Mouse (Mus musculus): ENCODE results near the gene Gm4791.

Gm4791 gene

GRCm38 (mm10) chr9:46998338-46998791 lies at the start of gene Gm4791:
Gene Gm4791, plus strand, starts transcription at chr9:46998741.
- no peak for DNase-seq

- peak; percentile 7 to 12 for DNase-seq
Measured at GRCm38 (mm10) chr9:46956286-46956685, 42.3 kb upstream of the Gm4791 start.

- peak in 1 of 2 experiments; percentile 3 for DNase-seq
Measured at GRCm38 (mm10) chr9:46957420-46957950, 41.1 kb upstream of the Gm4791 start.

- DNase-seq = no peak
Measured at GRCm38 (mm10) chr9:46966028-46966427, 32.5 kb upstream of the Gm4791 start.

- DNase-seq = no peak
Measured at GRCm38 (mm10) chr9:46968970-46969369, 29.6 kb upstream of the Gm4791 start.

GRCm38 (mm10) chr9:46969406-46969805 lies 29.1 kb upstream of the Gm4791 start:
- no peak for DNase-seq

- DNase-seq = no peak
Measured at GRCm38 (mm10) chr9:46978806-46979205, 19.7 kb upstream of the Gm4791 start.

- no peak for DNase-seq
Measured at GRCm38 (mm10) chr9:46980111-46980510, 18.4 kb upstream of the Gm4791 start.

- no peak for DNase-seq
Measured at GRCm38 (mm10) chr9:46983471-46983870, 15.1 kb upstream of the Gm4791 start.

GRCm38 (mm10) chr9:47041569-47041968 lies 43.0 kb downstream of the Gm4791 start:
- no peak for DNase-seq
